In the genomic region with DNA sequence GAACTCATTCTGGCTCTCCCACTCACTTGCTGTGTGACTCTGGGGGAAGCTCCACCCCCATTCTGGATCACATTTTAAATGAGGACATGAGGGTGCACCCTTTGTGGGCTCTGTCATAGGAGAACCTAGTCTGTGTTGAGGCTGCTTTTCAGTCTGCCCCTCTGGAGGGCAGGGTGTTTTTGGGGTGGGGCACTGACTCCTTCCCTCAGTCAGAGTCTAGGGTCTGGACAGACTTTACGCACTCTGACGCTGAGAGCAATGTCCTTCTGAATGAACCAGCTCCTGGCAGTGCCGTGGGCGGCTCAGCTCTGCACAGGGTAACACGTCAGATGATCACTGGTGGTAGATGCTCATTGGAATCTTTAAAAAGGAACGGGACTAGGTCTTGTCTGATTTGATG, we compare ENCODE assay signal across 14 mouse cellular contexts.
DNase-seq lines count a peak whose midpoint lies in the region; ATAC-seq and TF ChIP-seq lines count a peak whose summit lies in the region.
"Had no signal": no experiment of that assay in that cellular context is flagged by ENCODE, and none has a peak within 500 bp of the region (broad histone marks: within the 10 kb centered on the region; RNA-seq: fewer than 3 reads in every experiment).

No protein-coding gene starts in this region.

- intact Hi-C loops in left cerebral cortex, postnatal 36 days (cut with DNase I): loop anchor here (1.0 kb wide), 1 partner anchor 73 kb away; no protein-coding TSS in a partner anchor

- H3K4me3 ChIP-seq in forebrain, postnatal 0 days (ENCODE audit: low read depth, low read length): no peak overlapping the region
- no peak overlapping the region for H3K4me3 ChIP-seq in forebrain, embryonic 14.5 days (ENCODE audit: low read depth, low read length)
- no peak overlapping the region for H3K4me3 ChIP-seq in cortical plate, adult 2 months (ENCODE audit: insufficient read depth, low read length)
- H3K4me3 ChIP-seq: erythroblast, embryonic 14.5 days; myocyte had no signal

- peak; percentile 56; the same call in 1 of the 2 replicates for TF ChIP-seq POLR2A in cortical plate, adult 2 months (IDR thresholded peaks at IDR 0.05; ENCODE audit: extremely low read depth, insufficient read depth, low read length)

- H3K9ac ChIP-seq in forebrain, postnatal 0 days: no peak overlapping the region
- H3K9ac ChIP-seq in forebrain, embryonic 14.5 days (ENCODE audit: low read length): no peak overlapping the region

- no peaks in the 10 kb centered on the region; the same call in 1 of the 2 replicates for H3K27me3 ChIP-seq in forebrain, postnatal 0 days (ENCODE audit: insufficient read depth, low read length)
- no peaks in the 10 kb centered on the region for H3K27me3 ChIP-seq in forebrain, embryonic 14.5 days (replicated peaks; ENCODE audit: control insufficient read depth, insufficient read depth, low read length)

- H3K9me3 ChIP-seq in forebrain, postnatal 0 days (ENCODE audit: low read length): no peaks in the 10 kb centered on the region
- H3K9me3 ChIP-seq in forebrain, embryonic 14.5 days (replicated peaks; ENCODE audit: control insufficient read depth, low read length): no peaks in the 10 kb centered on the region

- no peak overlapping the region for H3K4me2 ChIP-seq in forebrain, postnatal 0 days (ENCODE audit: low read depth)
- no peak overlapping the region for H3K4me2 ChIP-seq in forebrain, embryonic 14.5 days (ENCODE audit: low read length)
- H3K4me2 ChIP-seq: heart, embryonic 11.5 days had no signal

- 60% methylated on average over 6 of the region's 6 CpGs for WGBS in forebrain, postnatal 0 days
- WGBS in forebrain, embryonic 14.5 days: 70% methylated on average over 6 of the region's 6 CpGs

- TF ChIP-seq CTCF in forebrain, postnatal 0 days (IDR thresholded peaks at IDR 0.05; ENCODE audit: low read depth): no peak
- TF ChIP-seq CTCF in cortical plate, adult 2 months (IDR thresholded peaks at IDR 0.05; ENCODE audit: extremely low read depth, insufficient read depth, low read length): no peak

- no peaks in the 10 kb centered on the region for H3K4me1 ChIP-seq in forebrain, postnatal 0 days (ENCODE audit: insufficient read depth)
- H3K4me1 ChIP-seq in forebrain, embryonic 14.5 days (ENCODE audit: control insufficient read depth, insufficient read depth, low read length): no peaks in the 10 kb centered on the region
- peaks cover 15% of the 10 kb centered on the region for H3K4me1 ChIP-seq in cortical plate, adult 2 months (ENCODE audit: control insufficient read depth, insufficient read depth, low read length)

- H3K36me3 ChIP-seq in forebrain, postnatal 0 days (ENCODE audit: insufficient read depth): no peaks in the 10 kb centered on the region
- H3K36me3 ChIP-seq in forebrain, embryonic 14.5 days (ENCODE audit: control insufficient read depth, insufficient read depth, low read length): no peaks in the 10 kb centered on the region

- peak; percentile 83 for ATAC-seq in forebrain, postnatal 0 days
- no peak for ATAC-seq in forebrain, embryonic 14.5 days

- peak; percentile 32 for DNase-seq in forebrain, postnatal 0 days
- no peak for DNase-seq in forebrain, embryonic 14.5 days (ENCODE audit: low spot score)
- DNase-seq in layer of hippocampus, adult 8-10 months (ENCODE audit: low spot score in 2 of 2): peak; percentile 35 to 36
- peak; percentile 69 to 78 for DNase-seq in left cerebral cortex, postnatal 36 days (ENCODE audit: low spot score in 2 of 2)
- DNase-seq in heart, adult 18-20 months: no peak
- no peak for DNase-seq in testis, postnatal 14 days (ENCODE audit: low spot score)
- DNase-seq in kidney, adult 9 months: no peak
- DNase-seq: adrenal gland, postnatal 10 days; kidney, adult 8-10 months; lung, adult 2 months had no signal

- 0 out of 2 replicates have a peak overlapping the region, but pooled peaks have one; percentile 35 for H3K27ac ChIP-seq in forebrain, postnatal 0 days (ENCODE audit: low read depth, low read length)
- H3K27ac ChIP-seq in forebrain, embryonic 14.5 days (ENCODE audit: low read depth, low read length): no peak overlapping the region
- H3K27ac ChIP-seq in cortical plate, adult 2 months (ENCODE audit: insufficient read depth, low read length): peak overlapping the region; percentile 77

Comparison
In these comparisons a context has a peak if more than half of its experiments do, and no peak if none do; other contexts are left out.
1. DNase-seq: peak in forebrain, postnatal 0 days (single experiment), layer of hippocampus, adult 8-10 months (2 of 2) and left cerebral cortex, postnatal 36 days (2 of 2); none in forebrain, embryonic 14.5 days (single experiment), heart, adult 18-20 months (0 of 2), testis, postnatal 14 days (single experiment) and kidney, adult 9 months (single experiment).